Mouse (Mus musculus) C2C12 (cell line): Measurements from ENCODE around the gene A730071L15Rik.

Source experiments
- CEBPB ChIP-seq: IDR thresholded peaks from one replicate; pipeline ENCODE4 v1.6.1; 2011; ENCODE audit warnings: low read depth, mild to moderate bottlenecking, control low read depth, moderate library complexity
- CTCF ChIP-seq: IDR thresholded peaks from one replicate; pipeline ENCODE4 v1.5.1; 2011; ENCODE audit not compliant: control insufficient read depth, insufficient read depth, insufficient read length
- FOSL1 ChIP-seq: IDR thresholded peaks from one replicate; pipeline ENCODE4 v1.8.0; 2011; ENCODE audit warnings: mild to moderate bottlenecking, low read length; ENCODE audit not compliant: poor library complexity, insufficient read depth, severe bottlenecking
- MAX ChIP-seq: IDR thresholded peaks from one replicate; pipeline ENCODE4 v1.6.1; 2011; ENCODE audit warnings: mild to moderate bottlenecking, control low read depth
- MYOD1 ChIP-seq: IDR thresholded peaks from one replicate; pipeline ENCODE4 v1.6.1; 2011; ENCODE audit warnings: low read depth; ENCODE audit not compliant: control insufficient read depth, insufficient read length
- MYOG ChIP-seq: IDR thresholded peaks from one replicate; pipeline ENCODE4 v1.6.1; 2011; ENCODE audit not compliant: control insufficient read depth, insufficient read length; ENCODE audit errors: extremely low read depth
- USF1 ChIP-seq: IDR thresholded peaks from one replicate; pipeline ENCODE4 v1.6.1; 2011; ENCODE audit warnings: low read depth, mild to moderate bottlenecking, control low read depth, moderate library complexity

DNA sequence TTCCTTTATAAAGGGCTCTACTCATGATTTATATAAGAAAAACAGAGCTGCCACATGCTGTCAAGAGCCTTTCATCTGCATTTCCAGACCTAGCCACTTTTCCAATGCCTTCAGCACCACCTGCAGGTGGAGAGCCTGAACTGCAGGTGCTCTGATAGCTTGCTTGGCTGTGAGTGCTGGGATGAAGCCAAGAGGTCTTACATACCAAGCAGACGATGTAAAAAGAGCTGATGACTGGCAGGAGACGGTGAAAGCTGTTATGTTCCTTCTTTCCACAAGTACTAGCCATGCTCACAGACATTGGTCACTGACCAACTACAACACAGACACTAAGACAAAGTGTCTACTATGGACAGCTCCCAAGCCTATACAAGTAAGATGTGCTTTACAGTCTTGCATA, 12.0 kb upstream of the A730071L15Rik start:
- peak; percentile 85 for TF ChIP-seq CTCF
- no peak for TF ChIP-seq MYOG
- no peak for TF ChIP-seq CEBPB
- no peak for TF ChIP-seq MYOD1
- no peak for TF ChIP-seq USF1
- no peak for TF ChIP-seq FOSL1
- TF ChIP-seq MAX: peak; percentile 59
